Mouse (Mus musculus) G1E (cell line): ENCODE measurements around the gene Dazl.

Source experiments
- CTCF ChIP-seq: IDR thresholded peaks from 2 replicates; pipeline ENCODE4 v1.5.1; 2012; ENCODE audit warnings: low read depth, low read length, inconsistent platforms, mixed read lengths
- GATA1 ChIP-seq: IDR thresholded peaks from 2 replicates; pipeline ENCODE4 v1.6.1; 2012; ENCODE audit warnings: borderline replicate concordance, low read length, inconsistent platforms, mixed read lengths
- GATA2 ChIP-seq: IDR thresholded peaks from 2 replicates; pipeline ENCODE4 v1.6.1; 2012; ENCODE audit warnings: low read depth, low read length, inconsistent platforms, borderline replicate concordance
- TAL1 ChIP-seq: conservative IDR thresholded peaks from 2 replicates; pipeline ENCODE4 v1.6.1; 2012; ENCODE audit warnings: low read depth, low read length, inconsistent platforms, mixed read lengths

GRCm38 (mm10) chr17:50246605-50247004 is 46.8 kb downstream of the Dazl start:
- TF ChIP-seq CTCF (no peak), GATA1 (no peak), TAL1 (no peak), GATA2 (no peak)
